Mouse (Mus musculus) urinary bladder, postnatal 10 days (tissue): ENCODE measurements around the gene Mfng.

Experiments
- DNase-seq: peaks from one replicate; pipeline ENCODE4 v3.0.0; 2022; ENCODE audit warnings: low spot score

Mfng gene

DNA sequence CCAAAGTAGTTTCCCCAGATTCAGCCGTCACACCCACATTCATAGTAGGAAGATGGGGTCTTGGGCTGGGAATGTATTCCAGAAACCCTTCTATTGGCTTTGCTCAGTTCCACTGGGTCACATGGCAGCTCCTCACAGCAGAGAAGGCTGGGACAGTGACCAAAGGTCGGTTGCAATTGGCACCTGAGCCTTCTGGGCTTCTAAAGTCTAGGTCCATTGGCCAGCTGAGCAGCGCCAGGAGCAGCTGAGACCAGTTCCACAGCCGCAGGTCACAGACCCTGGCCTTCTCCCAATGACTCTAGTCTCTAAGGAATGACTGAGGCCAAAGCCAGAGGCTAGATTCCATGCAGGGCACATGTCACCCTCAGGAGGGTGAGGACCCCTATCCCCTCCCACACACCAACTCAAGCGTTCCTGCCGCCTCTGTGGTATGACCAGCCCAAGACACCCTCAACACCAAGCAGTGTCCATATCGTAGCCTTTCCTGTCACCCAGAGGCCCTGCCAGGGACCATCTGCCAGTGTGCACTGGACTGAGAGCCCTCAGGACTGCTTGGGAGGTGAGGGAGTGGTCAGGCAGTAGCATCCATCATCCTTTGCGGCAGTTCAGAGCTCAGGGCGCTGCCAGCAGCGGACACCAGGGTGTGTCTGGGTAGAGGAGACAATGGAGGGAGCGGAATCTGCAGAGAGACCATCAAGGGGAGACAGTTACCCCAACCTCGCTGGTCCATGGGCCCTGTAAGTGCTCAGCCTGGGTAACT, 17.1 kb downstream of the Mfng start:
- DNase-seq, result no peak

DNA sequence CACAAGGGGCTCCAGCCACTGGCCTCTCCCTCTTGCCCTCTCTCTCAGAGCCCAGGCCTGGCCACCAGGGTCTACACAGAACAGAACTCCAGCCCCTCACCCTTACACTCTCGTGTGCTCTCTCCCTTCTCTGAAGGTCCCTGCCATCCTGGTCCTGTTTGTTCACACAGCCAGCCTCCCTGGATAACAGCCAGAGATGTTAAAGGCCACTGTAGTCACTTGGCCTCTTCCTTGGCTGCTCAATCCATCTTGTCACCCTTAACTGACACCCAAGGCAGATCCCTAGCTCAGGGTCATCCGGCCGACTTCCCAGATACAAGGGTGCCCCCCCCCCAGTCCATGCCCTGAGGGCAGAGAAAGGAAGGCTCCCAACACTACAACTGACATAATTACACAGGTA, 18.0 kb downstream of the Mfng start:
- DNase-seq, result no peak

DNA sequence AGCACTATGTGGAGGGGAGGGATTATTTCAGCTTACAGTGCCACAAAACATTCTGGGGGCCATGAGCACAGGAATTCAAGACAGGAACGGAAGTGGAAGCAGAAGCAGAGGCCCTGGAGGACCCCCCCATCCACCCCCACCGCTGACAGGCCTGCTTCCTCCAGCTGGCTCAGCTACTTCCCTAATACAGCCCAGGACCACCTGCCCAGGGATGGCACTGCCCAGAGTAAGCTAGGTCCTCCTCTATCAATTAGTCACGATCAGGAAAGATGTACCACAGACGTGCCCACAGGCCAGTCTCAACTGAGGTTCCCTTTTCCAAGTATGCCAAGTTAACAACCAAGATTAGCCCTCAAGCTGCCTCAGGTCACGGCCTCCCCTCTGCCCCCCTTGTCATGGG, 19.1 kb downstream of the Mfng start:
- no peak for DNase-seq

DNA sequence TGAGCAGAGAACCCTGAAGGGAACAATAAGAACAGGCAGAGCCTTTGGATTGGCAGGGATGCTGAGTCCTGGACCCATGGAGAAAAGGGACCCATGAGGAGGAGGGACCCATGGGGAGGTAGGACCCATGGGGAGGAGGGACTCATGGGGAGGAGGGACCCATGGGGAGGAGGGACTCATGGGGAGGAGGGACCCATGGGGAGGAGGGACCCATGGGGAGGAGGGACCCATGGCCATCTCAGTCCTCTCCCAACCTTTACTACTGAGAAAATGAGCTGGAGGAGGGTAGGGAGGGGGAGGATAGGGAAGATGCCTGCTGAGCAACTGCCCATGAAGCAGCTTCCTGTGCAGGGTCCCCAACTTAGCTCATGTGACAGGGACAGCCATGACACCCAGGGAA, 20.3 kb downstream of the Mfng start:
- no peak for DNase-seq

DNA sequence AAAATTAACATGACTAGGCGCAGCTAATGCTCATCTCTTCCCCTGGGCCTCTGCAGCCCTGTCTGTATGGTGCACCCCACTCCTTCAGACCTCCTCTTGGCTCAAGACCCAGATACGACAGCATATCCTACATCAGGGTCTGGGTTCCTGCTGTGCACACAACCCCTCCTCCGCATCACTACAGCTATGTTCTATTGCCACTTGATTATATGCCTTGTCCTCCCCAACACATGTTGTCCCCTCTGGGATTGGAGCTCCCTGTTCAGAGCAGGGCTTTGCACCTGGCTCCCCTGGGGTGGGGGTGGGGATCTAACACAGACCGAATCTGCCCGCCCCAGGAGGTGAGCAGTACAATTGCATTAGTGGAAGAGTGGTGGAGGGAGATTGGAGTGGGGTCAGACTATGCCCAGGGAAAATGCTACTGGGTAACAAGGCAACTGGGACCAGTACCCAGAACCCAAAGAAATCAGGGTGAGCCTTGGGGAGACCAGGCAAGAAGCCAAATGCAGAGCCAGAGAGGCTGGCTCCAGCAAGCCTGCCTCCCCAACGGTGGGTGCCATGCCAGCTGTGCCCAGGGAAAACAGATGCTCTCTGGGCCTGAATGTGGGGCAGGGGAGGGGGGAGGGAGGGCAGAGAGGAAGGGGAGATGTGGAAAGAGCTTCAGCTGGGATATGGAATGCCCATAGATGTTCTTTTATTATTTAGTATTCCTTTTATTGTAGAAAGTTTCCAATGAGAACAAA, 22.5 kb downstream of the Mfng start:
- DNase-seq, result no peak

DNA sequence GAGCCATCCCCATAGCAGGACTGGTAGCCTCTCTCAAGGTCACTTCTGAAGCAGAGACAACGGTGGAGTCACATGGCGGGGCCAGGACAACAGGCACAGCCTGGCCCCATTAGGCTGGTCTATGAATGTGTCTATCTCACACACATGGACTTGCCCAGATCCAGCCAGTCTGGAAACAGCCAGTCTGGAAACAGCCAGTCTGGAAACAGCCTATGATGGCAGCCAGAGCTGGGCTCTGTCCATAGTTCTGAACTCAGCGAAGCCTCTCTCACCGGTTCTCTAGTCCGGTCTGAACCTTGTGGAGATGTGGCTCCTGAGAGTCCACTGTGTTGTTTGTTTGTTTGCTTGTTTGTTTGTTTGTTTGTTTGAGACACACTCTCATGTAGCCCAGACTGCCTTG, 23.4 kb downstream of the Mfng start:
- DNase-seq, result no peak

DNA sequence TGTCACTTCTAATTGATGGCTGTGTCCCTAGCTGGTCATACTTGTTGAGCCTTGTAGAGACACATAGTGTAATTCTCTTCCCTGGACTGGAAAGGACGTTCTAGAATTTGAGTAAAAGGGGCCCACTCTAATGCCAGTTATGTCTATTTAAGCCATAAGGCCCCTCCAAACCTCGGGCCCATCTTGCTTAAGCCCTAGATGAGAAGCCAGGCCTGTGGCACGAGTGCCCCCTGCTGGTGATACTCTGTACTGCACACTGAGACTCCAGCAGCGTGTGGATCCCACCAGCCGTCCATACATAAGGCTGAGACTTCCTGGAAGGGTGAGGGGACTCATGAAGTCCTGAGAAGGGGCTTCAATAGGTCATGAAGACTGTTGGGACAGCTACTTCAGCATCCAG, 29.1 kb downstream of the Mfng start:
- DNase-seq, result no peak

DNA sequence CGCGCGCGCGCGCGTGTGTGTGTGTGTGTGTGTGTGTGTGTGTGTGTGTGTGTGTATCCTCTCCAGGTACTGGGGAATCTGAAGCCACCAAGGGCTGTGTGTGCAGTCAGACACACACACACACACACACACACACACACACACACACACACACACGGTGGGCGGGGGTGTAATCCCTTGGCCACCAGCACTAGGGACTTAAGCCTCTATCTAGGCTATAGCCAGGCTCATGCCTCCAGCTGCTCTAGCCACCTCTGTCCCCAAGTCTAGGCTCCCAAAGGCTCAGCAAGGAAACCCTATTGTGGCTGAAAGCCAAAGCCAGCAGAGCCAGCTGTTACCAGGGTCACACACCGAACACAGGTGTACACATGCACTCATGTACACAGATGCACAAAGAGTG, 30.4 kb downstream of the Mfng start:
- DNase-seq, result no peak

DNA sequence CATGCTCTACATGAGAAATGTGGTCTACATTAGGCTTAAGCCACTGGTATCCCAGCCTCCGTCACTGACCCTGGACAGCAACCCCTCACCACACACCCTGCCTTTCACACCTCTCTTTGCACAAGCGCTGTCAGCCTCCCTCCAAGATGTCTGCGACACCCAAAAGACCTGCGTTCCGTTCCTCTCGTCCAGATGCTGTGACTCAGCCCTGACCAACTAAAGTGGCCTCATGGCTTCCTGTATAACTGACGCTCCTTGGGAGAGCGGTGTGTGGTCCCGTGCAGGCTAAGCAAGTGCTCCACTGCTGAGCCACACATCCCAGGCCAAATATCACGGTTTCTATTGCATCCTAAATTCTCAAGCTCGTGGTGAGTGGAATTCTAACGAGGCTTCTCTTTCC, 32.6 kb downstream of the Mfng start:
- DNase-seq, result no peak

DNA sequence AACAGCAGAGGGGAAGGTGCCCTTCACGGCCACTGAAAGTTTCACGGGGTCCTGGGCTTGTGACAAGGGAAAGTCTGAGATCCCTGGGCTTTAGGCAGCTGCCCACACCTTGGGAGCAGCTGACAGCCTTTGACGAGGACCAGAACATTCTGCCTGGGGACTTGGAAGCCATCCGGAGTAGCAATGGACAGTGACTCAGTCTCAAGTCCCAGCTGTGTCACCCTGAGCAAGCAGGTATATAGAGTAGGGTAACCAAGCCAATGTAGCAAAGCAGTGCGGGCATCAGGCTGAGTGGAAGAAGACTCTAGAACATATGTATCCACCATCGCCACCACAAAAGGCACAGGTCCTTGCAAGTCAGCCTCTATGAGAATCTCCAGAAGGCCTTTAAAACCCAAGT, 36.1 kb downstream of the Mfng start:
- no peak for DNase-seq

DNA sequence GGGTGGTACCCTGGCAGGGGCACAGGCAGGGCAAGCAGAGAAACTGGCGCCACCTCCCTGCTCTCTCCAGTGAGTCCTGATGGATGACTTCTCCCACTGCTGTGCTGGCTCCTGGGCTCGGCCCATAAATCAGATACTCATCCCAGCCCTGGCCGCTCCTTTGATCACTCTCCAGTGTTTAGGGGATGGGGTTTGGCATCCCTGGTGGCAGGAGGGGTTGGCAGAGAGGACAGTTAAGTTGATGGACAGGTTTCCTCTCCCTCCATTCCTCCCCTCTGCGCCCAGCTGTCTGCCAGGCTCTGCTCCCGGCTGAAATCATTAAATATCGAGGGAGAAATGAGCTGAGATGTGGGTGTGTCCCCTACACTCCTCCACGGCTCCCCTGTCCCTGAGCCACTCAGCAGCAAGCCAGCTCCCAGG, 36.6 kb downstream of the Mfng start:
- DNase-seq, result no peak

DNA sequence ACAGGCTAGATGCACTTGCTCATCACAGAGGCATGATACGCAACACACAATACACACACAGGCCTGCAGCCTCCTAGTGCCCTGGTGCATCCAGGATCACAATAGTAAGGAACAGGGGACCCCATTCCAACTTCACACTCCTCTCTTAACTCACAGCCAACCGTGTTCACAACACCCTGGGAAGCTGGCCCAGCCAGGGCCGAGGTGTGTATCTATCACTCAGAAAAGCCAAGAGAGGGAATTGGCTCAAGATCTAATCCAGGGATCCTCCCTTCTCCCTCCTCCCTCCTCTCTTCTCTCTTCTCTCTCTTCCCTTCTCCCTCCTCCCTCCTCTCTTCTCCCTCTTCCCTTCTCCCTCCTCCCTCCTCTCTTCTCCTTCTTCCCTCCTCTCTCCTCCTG, 37.1 kb downstream of the Mfng start:
- DNase-seq, result no peak

DNA sequence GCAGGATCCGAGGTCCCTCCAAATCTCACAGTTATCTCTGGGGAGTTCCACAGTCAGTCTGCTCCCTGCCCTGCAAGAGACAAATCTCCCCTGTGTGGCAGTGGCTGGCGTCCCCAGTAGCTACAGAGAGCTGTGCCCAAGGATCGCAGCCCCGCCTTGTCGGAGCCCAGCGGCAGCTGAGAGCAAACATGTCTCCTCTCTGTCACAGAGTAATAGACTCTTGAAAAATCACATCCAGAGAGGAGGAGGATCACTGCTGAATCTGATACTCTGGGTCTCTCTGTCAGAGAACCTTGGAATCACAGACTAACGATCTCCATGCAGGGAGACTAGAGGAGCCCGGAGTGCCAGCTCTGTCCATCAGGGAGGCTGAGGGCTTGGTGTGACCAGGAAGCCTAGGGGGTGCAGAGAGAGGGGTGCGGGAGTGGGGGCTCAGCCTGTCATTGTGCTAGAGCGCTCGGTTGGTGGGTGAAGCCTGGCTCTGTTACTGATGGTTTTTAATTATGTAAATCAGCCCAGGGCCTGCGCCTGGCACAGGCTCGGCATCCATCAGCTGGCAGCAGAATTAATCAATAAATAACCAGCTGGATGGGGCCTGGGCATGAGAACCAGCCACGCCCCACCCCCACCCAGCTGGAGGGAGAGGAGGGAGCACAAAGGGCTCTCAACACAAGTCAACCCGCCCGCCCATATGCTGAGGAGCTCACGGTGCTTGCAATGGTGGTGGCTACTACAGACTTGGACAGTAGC, 37.7 kb downstream of the Mfng start:
- no peak for DNase-seq

DNA sequence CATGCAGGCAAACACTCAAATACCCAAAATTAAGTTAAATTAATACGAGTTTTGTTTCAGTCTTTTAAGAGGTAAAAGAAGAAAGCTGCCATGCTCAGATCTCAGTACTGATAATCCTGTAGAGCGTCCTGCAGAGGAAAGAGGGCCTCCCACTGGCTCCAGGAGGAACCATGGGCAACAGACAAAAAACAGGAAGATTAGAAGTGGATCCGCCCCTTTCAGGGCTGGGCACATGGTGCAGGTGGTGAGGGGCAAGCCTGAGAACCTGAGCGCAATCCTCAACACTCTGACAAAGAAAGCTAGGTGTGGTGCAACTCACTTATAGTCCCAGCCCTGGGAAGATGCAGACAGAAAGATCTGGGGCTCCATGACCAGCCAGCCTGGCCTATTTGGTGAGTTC, 41.4 kb downstream of the Mfng start:
- no peak for DNase-seq

DNA sequence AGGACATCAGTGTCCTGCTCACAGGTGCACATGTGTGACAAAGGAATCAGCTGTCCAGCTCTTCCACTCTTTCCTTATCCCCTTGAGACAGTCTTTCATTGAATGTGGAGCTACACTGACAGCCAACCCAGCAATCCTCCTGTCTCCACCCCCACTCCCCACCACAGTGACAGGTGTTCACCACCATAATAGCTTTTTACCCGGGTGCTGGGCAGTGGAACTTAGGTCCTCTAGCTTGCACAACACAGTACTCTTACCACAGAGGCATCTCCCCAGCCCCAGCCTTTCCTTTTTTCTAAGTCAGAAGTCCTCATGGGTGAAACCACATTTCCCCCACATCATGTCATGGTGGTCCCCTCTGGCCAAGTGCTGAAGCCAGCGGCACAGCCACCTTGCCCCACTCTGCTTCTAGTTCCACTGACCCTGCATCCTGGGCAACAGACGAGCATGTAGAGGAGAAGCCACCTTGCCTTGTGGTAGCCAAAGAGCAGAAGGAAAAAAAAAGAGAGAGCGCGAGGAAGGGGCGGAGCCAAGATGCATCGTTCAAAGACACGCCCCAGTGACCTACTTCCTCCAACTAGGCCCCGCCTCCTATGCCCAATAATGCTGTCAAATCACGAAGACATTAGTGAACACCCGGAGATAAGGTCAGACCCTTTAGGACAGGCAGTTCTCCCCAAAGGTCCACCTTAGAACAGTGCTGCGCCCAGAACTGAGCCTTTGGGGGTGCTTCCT, 42.8 kb downstream of the Mfng start:
- DNase-seq, result no peak

DNA sequence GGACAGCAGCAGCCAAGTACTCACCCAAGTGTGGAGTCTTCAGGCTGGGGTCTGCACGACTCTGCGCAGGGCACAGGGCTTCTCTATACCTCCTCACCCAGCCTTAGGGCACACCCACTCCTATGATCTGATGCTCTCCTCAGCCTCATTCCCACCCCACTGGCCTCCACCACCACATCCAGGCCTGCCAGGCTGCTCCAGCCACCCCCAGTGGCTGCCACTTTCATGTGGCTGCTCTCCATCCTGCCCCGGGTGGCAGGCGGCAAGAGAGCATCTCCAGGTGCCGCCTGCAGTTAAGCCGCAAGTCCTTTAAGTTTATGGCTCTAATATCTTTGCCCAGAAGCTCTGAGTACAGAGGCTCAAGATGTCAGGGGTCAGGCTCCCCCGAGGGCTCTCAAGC, 46.6 kb downstream of the Mfng start:
- DNase-seq, result no peak

DNA sequence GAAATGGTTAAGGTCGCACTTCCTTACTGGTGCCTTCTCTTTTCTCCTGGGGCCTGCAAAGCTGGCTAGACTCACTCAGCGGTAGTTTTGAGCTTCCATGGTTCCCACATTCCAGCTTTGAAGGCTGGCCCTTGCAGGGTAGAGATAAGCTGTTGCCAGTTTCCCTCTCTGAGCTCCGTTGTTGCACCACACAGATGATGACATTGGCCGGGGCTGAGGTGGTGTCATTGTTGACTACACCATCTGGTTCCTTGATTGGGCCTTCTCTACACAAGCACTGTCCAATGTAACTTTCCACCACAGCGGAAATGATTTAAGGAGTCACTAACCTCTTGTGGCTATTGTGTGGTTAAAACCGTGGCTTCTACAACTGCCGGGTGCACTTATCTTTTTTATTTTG, 52.7 kb downstream of the Mfng start:
- DNase-seq, result no peak

DNA sequence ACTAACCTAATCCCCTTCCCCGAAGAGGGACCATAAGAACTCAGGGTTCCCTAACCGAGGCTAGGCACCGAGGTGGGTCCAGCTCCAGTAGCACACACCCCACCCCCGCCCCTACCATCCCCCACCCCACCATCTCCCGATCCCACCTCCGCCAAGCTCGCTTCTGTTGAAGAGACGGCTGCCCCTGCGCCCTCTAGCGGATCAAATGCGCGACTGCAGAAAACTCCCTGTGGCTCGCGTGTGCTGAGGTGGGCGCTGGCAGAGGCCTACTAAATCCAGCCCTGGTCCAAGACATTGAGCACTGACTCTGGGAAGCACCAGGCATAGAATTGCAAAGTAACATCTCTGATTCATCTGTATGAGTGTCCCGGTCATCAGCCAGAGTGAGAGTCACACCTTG, 53.2 kb downstream of the Mfng start:
- DNase-seq, result no peak

DNA sequence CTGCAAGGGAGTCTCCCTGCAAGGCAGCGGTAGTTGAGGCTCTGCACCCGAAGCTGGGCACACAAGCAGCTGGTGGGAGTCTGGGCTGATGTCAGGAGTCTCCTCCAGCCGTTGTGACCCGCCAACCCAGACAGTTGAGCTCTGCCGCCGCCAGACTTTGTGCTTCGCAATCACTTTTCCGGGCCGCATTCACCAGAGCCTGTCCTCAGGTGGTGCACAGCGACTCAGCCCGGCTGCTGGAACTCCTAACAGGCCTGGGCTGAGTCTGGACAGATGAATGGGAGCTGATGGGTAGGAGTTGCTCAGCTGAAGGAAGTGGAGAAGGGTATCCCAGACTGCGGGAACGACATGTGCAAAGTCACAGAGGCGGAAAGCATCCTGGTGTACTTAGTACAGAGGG, 53.9 kb downstream of the Mfng start:
- no peak for DNase-seq

DNA sequence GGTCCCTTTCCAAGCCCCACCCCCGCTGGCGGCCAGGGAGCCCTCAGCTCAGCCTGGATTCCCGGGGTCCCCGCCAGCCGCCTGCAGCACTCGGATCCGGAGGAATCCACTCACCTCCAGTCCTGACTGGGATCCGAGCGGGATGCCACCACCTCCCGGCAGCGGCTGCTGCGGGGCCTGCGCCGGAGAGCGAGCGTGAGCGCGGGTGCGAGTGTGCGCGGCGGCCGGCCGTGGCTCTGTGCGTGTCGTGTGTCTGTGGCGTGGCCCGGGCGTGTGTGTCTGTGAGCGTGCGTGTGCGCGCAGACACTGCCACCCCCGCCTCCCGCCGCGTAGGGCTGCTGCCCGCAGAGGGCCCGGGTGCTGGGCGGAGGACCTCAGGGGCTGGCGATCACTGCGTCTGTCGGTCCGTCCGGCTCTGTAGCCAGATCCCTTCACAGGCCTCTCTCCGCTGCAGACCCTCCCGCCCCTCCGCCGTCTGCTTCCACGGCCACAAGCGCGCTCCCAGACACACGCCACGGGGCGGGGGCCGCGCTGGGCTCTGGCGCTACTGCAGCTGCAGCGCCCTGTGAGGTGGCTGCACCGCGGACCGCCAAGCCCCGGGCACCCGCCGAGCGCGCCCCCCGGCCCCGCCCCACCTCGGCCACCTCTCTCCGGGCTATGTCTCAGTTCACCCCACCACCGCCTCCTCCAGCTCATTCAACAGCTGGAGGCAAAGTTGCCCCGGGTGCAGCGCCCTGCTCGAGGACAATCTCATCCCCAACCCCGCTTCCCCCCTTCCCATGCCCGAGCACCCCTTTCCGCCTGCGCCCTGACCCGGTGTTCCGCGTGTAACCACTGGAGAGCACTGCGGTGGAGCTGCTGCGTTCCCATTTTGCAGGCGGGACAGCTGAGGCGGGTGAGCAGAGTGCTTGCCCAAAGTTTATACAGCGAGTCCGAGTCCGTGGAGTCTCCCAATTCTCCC, 54.7 kb downstream of the Mfng start, which contains the start of gene Elfn2:
Gene Elfn2 (minus strand): TSS at position 482 of the 961 bp plus-strand sequence.
- DNase-seq, result no peak

DNA sequence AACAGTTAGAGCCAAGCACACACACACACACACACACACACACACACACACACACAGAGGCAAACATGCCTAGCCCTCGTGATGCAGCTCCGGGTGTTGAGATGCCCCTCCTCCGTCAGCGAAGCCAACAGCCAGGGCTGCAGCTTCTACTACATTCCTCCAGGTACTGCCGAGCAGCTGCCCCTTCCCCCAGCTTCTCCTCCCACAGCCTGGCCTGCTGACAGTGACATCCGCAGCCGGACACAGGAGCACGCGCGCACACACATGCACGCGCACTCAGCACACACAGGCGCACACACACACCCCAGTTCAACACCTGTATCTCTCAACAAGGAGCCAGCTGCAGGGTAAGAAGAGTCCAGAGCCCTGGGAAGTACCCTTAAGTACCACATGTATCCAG, 56.3 kb downstream of the Mfng start:
- no peak for DNase-seq
